Mouse (Mus musculus) heart, adult 2 months (tissue): ENCODE measurements around the gene Btbd11. TPM values are rescaled to one million over a fixed set of nuclear protein-coding genes. Genes with fewer than 3 reads are reported as not detected.

ENCODE experiments used
- DNase-seq, 2 experiments: peaks; one replicate each; pipeline ENCODE4 v3.0.0; 2021
- H3K27ac ChIP-seq: fragments of 200-600 bp; 2 replicates; pipeline ENCODE4 v1.8.1; 2022
- H3K27me3 ChIP-seq: fragments of 200-500 bp; 2 replicates; pipeline ENCODE4 v1.6.1; 2012; ENCODE audit warnings: mild to moderate bottlenecking, low read length, inconsistent platforms, mixed read lengths; ENCODE audit not compliant: control insufficient read depth, insufficient read depth
- H3K36me3 ChIP-seq: fragments of 200-500 bp; 2 replicates; pipeline ENCODE4 v1.6.1; 2012; ENCODE audit warnings: low read length, inconsistent platforms; ENCODE audit not compliant: control insufficient read depth, insufficient read depth
- H3K4me1 ChIP-seq: fragments of 200-500 bp; 2 replicates; pipeline ENCODE4 v1.6.1; 2011; ENCODE audit warnings: low read length; ENCODE audit not compliant: control insufficient read depth, insufficient read depth
- H3K4me3 ChIP-seq: fragments of 200-600 bp; 2 replicates; pipeline ENCODE4 v1.8.1; 2022
- H3K79me2 ChIP-seq: fragments of 200-500 bp; replicated peaks from 2 replicates; pipeline ENCODE4 v1.6.1; 2012; ENCODE audit warnings: mild to moderate bottlenecking, inconsistent platforms, low read length, moderate library complexity, mixed read lengths; ENCODE audit not compliant: control insufficient read depth, insufficient read depth
- H3K9ac ChIP-seq: fragments of 200-500 bp; 2 replicates; pipeline ENCODE4 v1.6.1; 2012; ENCODE audit warnings: low read depth, mild to moderate bottlenecking, control low read depth, inconsistent platforms, low read length, mixed read lengths
- CTCF ChIP-seq: fragments of 200-600 bp; IDR thresholded peaks from 2 replicates; pipeline ENCODE4 v1.8.1; 2022; ENCODE audit warnings: antibody characterized with exemption, mild to moderate bottlenecking, moderate library complexity
- EP300 ChIP-seq: fragments of 200-500 bp; IDR thresholded peaks from 2 replicates; pipeline ENCODE4 v1.6.1; 2011; ENCODE audit warnings: low read depth, low read length, control low read depth; ENCODE audit not compliant: insufficient read depth
- POLR2A ChIP-seq: fragments of 200-500 bp; IDR thresholded peaks from 2 replicates; pipeline ENCODE4 v1.6.1; 2011; ENCODE audit warnings: mild to moderate bottlenecking, low read depth, low read length, control low read depth; ENCODE audit not compliant: insufficient read depth
- WGBS: fragments of 180-500 bp; shearing (Covaris S2); methylation state at CpG from one replicate; pipeline ENCODE4 v1.1.7; 2018; 5-methylcytosine and 5-hydroxymethylcytosine counted together
- intact Hi-C: fragments of 180-260 bp; cut with DNase I; formaldehyde crosslinking; loops from one replicate; pipeline ENCODE4 v1.15.1; 2025
- polyA plus RNA-seq: library from polyadenylated mRNA; depleted of rRNA; stranded (reverse); fragments of >200 nt; gene quantifications from 2 replicates; pipeline ENCODE4 v1.2.3, GENCODE M21; 2012
- total RNA-seq, 2 experiments: library from RNA; stranded (reverse); gene quantifications; 2 replicates each; pipeline ENCODE4 v1.2.3; 2021

Btbd11 gene
- total and polyA plus RNA-seq, 3 experiments, result 1.4 to 2.7 (median 1.8) TPM

- TF ChIP-seq EP300 (no peak), POLR2A (no peak), CTCF (no peak)
- H3K27me3 ChIP-seq, result no peaks in the 10 kb centered on the region
- no peak overlapping the region for H3K9ac ChIP-seq
- H3K36me3 ChIP-seq, result no peaks in the 10 kb centered on the region
- no peaks in the 10 kb centered on the region for H3K4me1 ChIP-seq
- DNase-seq, result no peak
- H3K4me3 ChIP-seq, result no peak overlapping the region
- WGBS, result 79% methylated on average over 3 of the region's 3 CpGs
- H3K79me2 ChIP-seq, result no peaks in the 10 kb centered on the region
- H3K27ac ChIP-seq, result no peak overlapping the region
- intact Hi-C loops, result no loop called here
Observed at GRCm38 (mm10) chr10:85359501-85360066, 27.0 kb upstream of the Btbd11 start.

- WGBS, result 68% methylated on average over 9 of the region's 9 CpGs
- H3K27ac ChIP-seq, result no peak overlapping the region
- H3K79me2 ChIP-seq, result no peaks in the 10 kb centered on the region
- no peak overlapping the region for H3K4me3 ChIP-seq
- H3K36me3 ChIP-seq, result no peaks in the 10 kb centered on the region
- no peaks in the 10 kb centered on the region for H3K4me1 ChIP-seq
- intact Hi-C loops, result no loop called here
- H3K27me3 ChIP-seq, result no peaks in the 10 kb centered on the region
- no peak for TF ChIP-seq EP300
- no peak for TF ChIP-seq POLR2A
- TF ChIP-seq CTCF, result no peak
- DNase-seq, result no peak
- H3K9ac ChIP-seq, result no peak overlapping the region
Observed at GRCm38 (mm10) chr10:85362766-85363442, 23.7 kb upstream of the Btbd11 start.

DNA sequence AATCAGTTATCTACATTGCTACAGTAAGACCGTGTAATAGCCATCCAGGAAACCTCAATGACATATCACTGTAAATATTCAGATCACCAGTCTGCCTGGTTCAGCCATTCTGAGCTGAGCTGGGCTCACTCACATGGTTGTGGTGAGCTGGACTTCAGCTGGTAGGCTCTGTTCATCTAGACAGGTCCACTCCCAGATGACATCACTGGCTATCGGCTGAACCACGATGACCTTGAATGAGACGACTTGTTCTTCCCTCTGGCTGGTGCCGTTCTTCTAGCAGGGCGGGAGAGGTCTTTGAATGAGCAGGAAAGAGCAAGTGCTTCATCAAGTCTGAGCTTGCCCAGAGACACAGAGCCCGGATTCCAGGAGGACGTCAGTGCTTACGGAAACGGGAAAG, 19.7 kb upstream of the Btbd11 start:
- no peaks in the 10 kb centered on the region for H3K36me3 ChIP-seq
- WGBS, result 59% methylated on average over 10 of the region's 10 CpGs
- H3K27me3 ChIP-seq, result no peaks in the 10 kb centered on the region
- no peaks in the 10 kb centered on the region; the same call in 1 of the 2 replicates for H3K4me1 ChIP-seq
- no peak overlapping the region for H3K9ac ChIP-seq
- DNase-seq, result no peak
- no peaks in the 10 kb centered on the region for H3K79me2 ChIP-seq
- no peak overlapping the region for H3K27ac ChIP-seq
- H3K4me3 ChIP-seq, result no peak overlapping the region
- intact Hi-C loops, result no loop called here
- no peak for TF ChIP-seq POLR2A
- TF ChIP-seq CTCF, result no peak
- no peak for TF ChIP-seq EP300

- H3K27ac ChIP-seq, result no peak overlapping the region
- H3K36me3 ChIP-seq, result no peaks in the 10 kb centered on the region
- TF ChIP-seq CTCF (no peak), POLR2A (no peak)
- no peaks in the 10 kb centered on the region; the same call in 1 of the 2 replicates for H3K4me1 ChIP-seq
- no peak overlapping the region for H3K9ac ChIP-seq
- intact Hi-C loops, result no loop called here
- H3K4me3 ChIP-seq, result no peak overlapping the region
- peak; percentile 18 to 25 for DNase-seq
- WGBS, result 48% methylated on average over 2 of the region's 2 CpGs
- H3K27me3 ChIP-seq, result no peaks in the 10 kb centered on the region
- H3K79me2 ChIP-seq, result no peaks in the 10 kb centered on the region
Observed at GRCm38 (mm10) chr10:85371309-85371708, 15.3 kb upstream of the Btbd11 start.

- no peak overlapping the region for H3K9ac ChIP-seq
- no peaks in the 10 kb centered on the region for H3K79me2 ChIP-seq
- H3K27me3 ChIP-seq, result no peaks in the 10 kb centered on the region
- H3K27ac ChIP-seq, result no peak overlapping the region
- intact Hi-C loops, result no loop called here
- DNase-seq, result no peak
- no peaks in the 10 kb centered on the region; the same call in 1 of the 2 replicates for H3K4me1 ChIP-seq
- WGBS, result 70% methylated on average over 4 of the region's 4 CpGs
- no peak overlapping the region for H3K4me3 ChIP-seq
- TF ChIP-seq EP300, result no peak
- no peak for TF ChIP-seq POLR2A
- no peak for TF ChIP-seq CTCF
- H3K36me3 ChIP-seq, result no peaks in the 10 kb centered on the region
Observed at GRCm38 (mm10) chr10:85372108-85372507, 14.5 kb upstream of the Btbd11 start.

DNA sequence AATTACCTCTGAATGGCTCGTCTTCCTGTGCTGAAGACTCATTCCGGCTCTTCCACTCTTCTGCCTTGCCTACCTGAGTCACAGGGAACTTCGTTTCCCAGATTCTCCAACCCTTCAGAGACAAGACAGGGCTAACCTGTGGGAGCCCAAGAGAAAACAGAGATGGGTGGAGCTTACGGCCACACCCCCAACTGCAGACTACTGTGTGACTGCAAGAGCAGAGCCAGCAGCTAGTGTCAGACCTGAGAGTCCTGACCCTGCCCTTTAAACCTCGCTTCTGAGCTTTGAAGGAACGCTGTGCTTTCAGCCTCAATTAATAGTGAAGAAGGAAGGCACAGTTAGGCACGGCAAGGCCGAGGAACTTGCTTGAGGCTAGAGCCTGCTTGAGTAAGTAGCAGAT, 7.6 kb upstream of the Btbd11 start:
- WGBS, result 20% methylated on average over 8 of the region's 8 CpGs
- Histone ChIP-seq H3K9ac (no peak overlapping the region), H3K27me3 (no peaks in the 10 kb centered on the region), H3K4me3 (no peak overlapping the region), H3K27ac (no peak overlapping the region), H3K36me3 (no peaks in the 10 kb centered on the region), H3K4me1 (no peaks in the 10 kb centered on the region), H3K79me2 (no peaks in the 10 kb centered on the region)
- no peak for DNase-seq
- intact Hi-C loops, result no loop called here
- TF ChIP-seq CTCF (no peak), EP300 (no peak), POLR2A (no peak)
